Mouse (Mus musculus) urinary bladder, postnatal 10 days (tissue): ENCODE measurements around the gene Cabp2.

Source experiments
- DNase-seq: peaks from one replicate; pipeline ENCODE4 v3.0.0; 2022; ENCODE audit warnings: low spot score

The Cabp2 gene

GRCm38 (mm10) chr19:4082219-4082965, 1.0 kb downstream of the Cabp2 start:
- no peak for DNase-seq

- no peak for DNase-seq
Measured at GRCm38 (mm10) chr19:4083316-4083715, 1.9 kb downstream of the Cabp2 start.

- no peak for DNase-seq
Measured at GRCm38 (mm10) chr19:4083826-4084225, 2.4 kb downstream of the Cabp2 start.

GRCm38 (mm10) chr19:4084984-4085383, 3.6 kb downstream of the Cabp2 start:
- no peak for DNase-seq

GRCm38 (mm10) chr19:4086156-4086555, 4.8 kb downstream of the Cabp2 start:
- DNase-seq = no peak

- DNase-seq = no peak
Measured at GRCm38 (mm10) chr19:4087090-4087489, 5.7 kb downstream of the Cabp2 start.

GRCm38 (mm10) chr19:4088146-4088545, 6.8 kb downstream of the Cabp2 start:
- DNase-seq = no peak

- no peak for DNase-seq
Measured at GRCm38 (mm10) chr19:4089128-4089527, 7.8 kb downstream of the Cabp2 start.

- DNase-seq = no peak
Measured at GRCm38 (mm10) chr19:4090446-4090845, 9.1 kb downstream of the Cabp2 start.

- no peak for DNase-seq
Measured at GRCm38 (mm10) chr19:4091383-4091782, 10.0 kb downstream of the Cabp2 start.

- no peak for DNase-seq
Measured at GRCm38 (mm10) chr19:4092750-4093149, 11.4 kb downstream of the Cabp2 start.

GRCm38 (mm10) chr19:4093772-4094171, 12.4 kb downstream of the Cabp2 start:
- DNase-seq = no peak

- DNase-seq = no peak
Measured at GRCm38 (mm10) chr19:4094348-4094747, 13.0 kb downstream of the Cabp2 start.

GRCm38 (mm10) chr19:4094774-4095303, 13.5 kb downstream of the Cabp2 start:
- DNase-seq = no peak

GRCm38 (mm10) chr19:4095802-4096201, 14.4 kb downstream of the Cabp2 start:
- no peak for DNase-seq

- DNase-seq = peak; percentile 99
Measured at GRCm38 (mm10) chr19:4096642-4097440, 15.5 kb downstream of the Cabp2 start, which contains the start of gene Cdk2ap2. Gene Cdk2ap2, plus strand, starts transcription at chr19:4097182.

GRCm38 (mm10) chr19:4097441-4097825, 16.1 kb downstream of the Cabp2 start:
- peak; percentile 51 for DNase-seq

GRCm38 (mm10) chr19:4098426-4098825, 17.0 kb downstream of the Cabp2 start:
- DNase-seq = no peak

GRCm38 (mm10) chr19:4099056-4099455, 17.7 kb downstream of the Cabp2 start:
- peak; percentile 78 for DNase-seq

GRCm38 (mm10) chr19:4099837-4100717, 18.7 kb downstream of the Cabp2 start, which contains the start of gene Pitpnm1:
Gene Pitpnm1, plus strand, starts transcription at chr19:4099998.
- peak; percentile 49 for DNase-seq

- DNase-seq = no peak
Measured at GRCm38 (mm10) chr19:4100718-4101261, 19.4 kb downstream of the Cabp2 start.

GRCm38 (mm10) chr19:4101466-4101865, 20.1 kb downstream of the Cabp2 start:
- DNase-seq = no peak
